Mouse (Mus musculus) gastrocnemius, postnatal 36 days (tissue): ENCODE results near the gene Zc3h12a. TPM values are rescaled to one million over a fixed set of nuclear protein-coding genes. Genes with fewer than 3 reads are reported as not detected.

Source experiments
- DNase-seq, 2 experiments: peaks; one replicate each; pipeline ENCODE4 v3.0.0; 2022
- intact Hi-C: fragments of 180-260 bp; cut with DNase I; formaldehyde crosslinking; loops from one replicate; pipeline ENCODE4 v1.15.1; 2025
- total RNA-seq, 2 experiments: library from RNA; stranded (reverse); gene quantifications; 2 replicates each; pipeline ENCODE4 v1.2.3; 2021

Gene Zc3h12a
- total RNA-seq, 2 experiments from 2014 or later = 1.9 to 3.0 TPM

DNA sequence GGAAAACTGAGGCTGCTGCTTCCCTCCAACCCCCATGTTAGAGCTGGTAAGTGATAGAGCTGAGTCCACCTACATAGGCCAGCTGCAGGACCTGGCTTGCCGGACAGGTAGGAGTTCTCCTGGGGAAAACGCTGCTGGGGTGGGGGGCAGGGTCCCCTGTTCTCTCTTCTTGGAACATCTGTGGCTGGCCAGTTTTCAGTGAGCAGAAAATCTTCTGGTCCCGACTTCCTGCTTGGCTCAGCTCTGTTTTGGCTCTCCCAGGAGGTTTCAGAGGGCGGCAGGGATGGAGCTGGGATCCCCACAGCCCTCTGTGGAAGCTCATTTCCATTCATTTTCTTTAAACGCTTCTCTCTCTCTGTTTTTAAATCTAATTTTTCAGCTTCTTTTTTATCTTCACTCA is 21.8 kb upstream of the Zc3h12a start:
- intact Hi-C loops = no loop called here
- DNase-seq = no peak

GRCm38 (mm10) chr4:125147970-125148369 is 20.3 kb upstream of the Zc3h12a start:
- intact Hi-C loops = no loop called here
- DNase-seq = no peak

GRCm38 (mm10) chr4:125145213-125145612 is 17.6 kb upstream of the Zc3h12a start:
- peak in 1 of 2 experiments; percentile 20 for DNase-seq
- intact Hi-C loops = no loop called here

- intact Hi-C loops = no loop called here
- DNase-seq = no peak
Observed at GRCm38 (mm10) chr4:125144627-125145026, 17.0 kb upstream of the Zc3h12a start.

DNA sequence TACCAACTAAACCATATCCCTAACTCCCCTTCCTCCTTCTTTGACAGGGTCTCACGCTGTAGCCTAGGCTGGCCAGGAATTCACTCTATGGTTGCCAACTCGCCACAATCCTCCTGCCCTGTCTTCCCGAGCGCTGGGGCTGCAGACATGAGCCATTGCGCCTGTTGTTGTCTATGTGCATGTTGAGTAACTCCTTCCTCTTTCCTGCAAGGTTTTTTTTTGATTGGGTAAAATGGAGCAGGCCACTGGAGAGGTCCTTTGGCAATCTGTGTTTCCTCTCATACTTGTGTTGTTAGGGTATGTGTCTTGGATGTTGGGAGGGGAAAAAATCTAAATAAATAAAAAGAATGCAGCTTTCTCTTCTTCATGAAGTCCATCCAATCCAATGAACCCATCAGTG is 16.6 kb upstream of the Zc3h12a start:
- intact Hi-C loops = no loop called here
- no peak for DNase-seq

GRCm38 (mm10) chr4:125138321-125138720 is 10.7 kb upstream of the Zc3h12a start:
- intact Hi-C loops = no loop called here
- no peak for DNase-seq

DNA sequence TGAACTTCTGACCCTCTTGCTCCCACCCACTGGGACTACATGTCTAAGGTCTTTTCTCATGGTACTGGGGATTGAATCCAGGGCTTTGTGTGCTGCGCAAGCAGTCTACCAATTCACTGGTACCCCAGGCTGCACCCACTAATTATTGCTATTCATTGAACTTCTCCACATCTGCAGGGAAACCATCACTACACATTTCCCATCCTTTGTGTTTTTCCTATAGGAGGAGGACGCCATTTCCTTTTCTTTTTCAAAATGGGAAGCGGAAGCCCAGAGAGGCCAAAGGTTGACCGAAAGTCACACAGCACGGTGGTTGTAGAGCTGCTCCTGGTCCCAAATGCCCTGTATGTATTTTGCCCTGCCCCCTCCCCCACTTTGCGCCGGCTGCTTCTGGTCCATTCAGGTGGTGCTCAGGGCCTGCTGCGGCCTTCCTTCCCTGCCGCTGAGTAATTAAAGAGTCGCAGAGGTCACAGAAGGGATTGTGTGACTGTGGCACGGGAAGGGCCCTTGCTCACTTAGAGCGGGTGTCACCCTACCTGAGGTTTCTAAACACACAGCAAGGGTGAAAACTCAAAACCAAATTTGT is 8.8 kb upstream of the Zc3h12a start:
- intact Hi-C loops = no loop called here
- no peak for DNase-seq

- DNase-seq = no peak
- intact Hi-C loops = no loop called here
Observed at GRCm38 (mm10) chr4:125135076-125135855, 7.6 kb upstream of the Zc3h12a start.

GRCm38 (mm10) chr4:125134631-125135030 is 7.0 kb upstream of the Zc3h12a start:
- DNase-seq = no peak
- intact Hi-C loops = no loop called here

DNA sequence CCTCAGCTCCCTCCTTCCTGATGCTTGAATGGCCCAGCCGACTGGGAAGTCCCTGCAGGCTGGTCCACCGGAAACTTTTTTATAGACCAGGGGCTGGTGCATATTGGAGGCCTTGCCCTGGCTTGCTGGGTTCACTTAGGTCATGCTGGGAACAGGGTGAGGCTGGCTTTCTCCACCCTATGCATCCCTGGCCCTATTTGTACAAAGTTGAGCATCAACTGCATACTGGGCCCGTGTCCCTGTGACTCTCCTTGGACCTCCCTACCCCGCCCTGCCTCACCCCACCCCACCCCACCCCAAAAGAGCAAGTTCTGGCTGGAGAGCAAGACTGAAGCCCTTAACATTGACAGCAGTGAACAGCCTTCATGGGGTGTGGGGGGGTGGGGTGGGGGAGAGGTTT is 6.6 kb upstream of the Zc3h12a start:
- intact Hi-C loops = no loop called here
- no peak for DNase-seq

DNA sequence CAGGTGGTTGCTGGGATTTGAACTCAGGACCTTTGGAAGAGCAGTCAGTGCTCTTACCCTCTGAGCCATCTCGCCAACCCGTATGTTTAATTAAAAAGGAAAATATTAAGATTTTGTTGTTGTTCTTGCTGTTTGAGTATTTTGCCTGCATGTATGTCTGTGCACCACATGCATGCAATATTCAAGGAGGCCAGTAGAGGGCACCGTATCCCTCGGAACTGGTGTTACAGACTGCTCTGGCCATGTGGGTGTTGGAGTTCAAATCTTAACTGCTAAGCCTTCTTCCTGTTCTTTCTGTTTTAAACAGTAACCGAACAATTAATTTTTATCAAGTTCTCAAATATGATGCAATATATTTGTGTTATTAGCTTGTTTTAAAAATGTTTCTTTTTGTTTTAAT is 4.8 kb upstream of the Zc3h12a start:
- intact Hi-C loops = no loop called here
- DNase-seq = peak; percentile 52 to 55

GRCm38 (mm10) chr4:125131493-125131892 is 3.9 kb upstream of the Zc3h12a start:
- peak in 1 of 2 experiments; percentile 32 for DNase-seq
- intact Hi-C loops = no loop called here

GRCm38 (mm10) chr4:125126761-125127160 is 879 bp downstream of the Zc3h12a start:
- DNase-seq = no peak
- intact Hi-C loops = no loop called here

- intact Hi-C loops = no loop called here
- no peak for DNase-seq
Observed at GRCm38 (mm10) chr4:125126186-125126585, 1.5 kb downstream of the Zc3h12a start.

DNA sequence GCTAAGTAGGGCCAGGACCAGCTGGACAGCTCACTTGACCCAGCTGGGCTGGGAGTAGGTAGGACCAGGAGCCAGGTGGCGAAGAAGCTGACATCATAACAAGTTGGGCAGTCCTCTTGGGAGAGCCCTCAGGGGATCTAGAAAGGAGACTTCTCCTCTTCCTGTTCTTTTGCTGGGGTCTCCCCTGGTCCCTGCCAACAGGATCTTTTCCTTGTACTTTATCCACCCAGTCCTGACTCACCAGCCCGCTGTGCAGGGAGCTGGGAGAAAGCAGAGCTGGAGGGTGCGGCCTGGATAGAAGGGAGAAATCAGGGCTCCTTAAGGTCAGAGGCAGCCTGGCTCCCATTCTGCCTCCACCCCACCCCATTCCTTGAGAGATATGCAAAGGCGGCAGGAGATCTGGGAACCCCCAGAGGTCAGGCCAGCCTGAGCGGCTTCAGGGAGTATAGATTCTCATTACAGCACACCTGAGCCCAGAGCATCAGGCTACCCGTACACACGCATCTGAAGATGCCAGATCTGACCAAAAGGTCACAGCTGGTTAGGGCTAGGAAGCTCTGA is 2.2 kb downstream of the Zc3h12a start:
- intact Hi-C loops = no loop called here
- no peak for DNase-seq

GRCm38 (mm10) chr4:125124424-125125209 is 3.0 kb downstream of the Zc3h12a start:
- intact Hi-C loops = no loop called here
- DNase-seq = peak in 1 of 2 experiments; percentile 31

GRCm38 (mm10) chr4:125123279-125123671 is 4.4 kb downstream of the Zc3h12a start:
- peak; percentile 54 to 57 for DNase-seq
- intact Hi-C loops = no loop called here

GRCm38 (mm10) chr4:125122431-125123278 is 5.0 kb downstream of the Zc3h12a start:
- intact Hi-C loops = no loop called here
- peak; percentile 56 to 62 for DNase-seq

DNA sequence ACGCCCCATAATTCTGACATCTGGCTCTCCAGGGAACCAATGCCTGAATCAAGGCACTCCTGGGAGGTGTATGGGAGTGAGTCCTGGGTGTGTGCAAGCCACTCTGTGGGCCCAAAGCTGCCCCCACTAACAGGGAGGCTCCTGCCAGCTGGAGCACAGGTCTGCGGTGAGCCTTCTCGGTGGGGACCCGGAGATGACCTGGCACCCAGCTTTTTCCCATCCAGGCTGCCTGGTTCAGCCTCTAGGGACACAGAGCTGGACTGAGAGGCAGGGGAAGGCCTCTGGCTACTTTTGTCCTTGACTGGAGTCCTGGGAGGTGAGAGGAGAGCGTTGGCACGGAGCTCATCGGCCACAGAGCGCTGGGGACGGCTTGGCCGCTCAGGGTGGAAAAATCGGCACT is 7.9 kb downstream of the Zc3h12a start:
- intact Hi-C loops = no loop called here
- DNase-seq = no peak

GRCm38 (mm10) chr4:125119070-125119469 is 8.6 kb downstream of the Zc3h12a start:
- DNase-seq = no peak
- intact Hi-C loops = no loop called here
